Mouse (Mus musculus): ENCODE measurements around the gene Gm1113.

Gene Gm1113

GRCm38 (mm10) chr9:35518169-35518568 is at the start of gene Gm1113:
Gm1113 (minus strand) TSS chr9:35518269.
- no peak for DNase-seq (ENCODE audit: low spot score)

- DNase-seq (ENCODE audit: low spot score): no peak
These were observed 46.6 kb upstream of the Gm1113 start for GRCm38 (mm10) chr9:35564536-35565240.

- DNase-seq (ENCODE audit: low spot score): no peak
These were observed 43.5 kb upstream of the Gm1113 start for GRCm38 (mm10) chr9:35561583-35561982.

GRCm38 (mm10) chr9:35561076-35561475 is 43.0 kb upstream of the Gm1113 start:
- DNase-seq (ENCODE audit: low spot score): no peak

- DNase-seq (ENCODE audit: low spot score): peak; percentile 73
These were observed 41.2 kb upstream of the Gm1113 start for GRCm38 (mm10) chr9:35559009-35559890.

GRCm38 (mm10) chr9:35558257-35559008 is 40.4 kb upstream of the Gm1113 start, which contains the start of the genes Ddx25 and Pus3:
Ddx25 (minus strand) TSS chr9:35558528.
Pus3 (plus strand) TSS chr9:35558595.
- DNase-seq (ENCODE audit: low spot score): no peak

- DNase-seq (ENCODE audit: low spot score): no peak
These were observed 38.5 kb upstream of the Gm1113 start for GRCm38 (mm10) chr9:35556494-35557102.

GRCm38 (mm10) chr9:35548455-35548854 is 30.4 kb upstream of the Gm1113 start:
- DNase-seq (ENCODE audit: low spot score): no peak

GRCm38 (mm10) chr9:35546745-35547144 is 28.7 kb upstream of the Gm1113 start:
- no peak for DNase-seq (ENCODE audit: low spot score)

- no peak for DNase-seq (ENCODE audit: low spot score)
These were observed 27.6 kb upstream of the Gm1113 start for GRCm38 (mm10) chr9:35545704-35546103.

GRCm38 (mm10) chr9:35544666-35545065 is 26.6 kb upstream of the Gm1113 start:
- DNase-seq (ENCODE audit: low spot score): no peak

GRCm38 (mm10) chr9:35543099-35543860 is 25.2 kb upstream of the Gm1113 start:
- DNase-seq (ENCODE audit: low spot score): no peak

GRCm38 (mm10) chr9:35541941-35542340 is 23.9 kb upstream of the Gm1113 start:
- no peak for DNase-seq (ENCODE audit: low spot score)

GRCm38 (mm10) chr9:35541488-35541887 is 23.4 kb upstream of the Gm1113 start:
- peak; percentile 87 for DNase-seq (ENCODE audit: low spot score)

GRCm38 (mm10) chr9:35541024-35541423 is 23.0 kb upstream of the Gm1113 start:
- peak; percentile 14 for DNase-seq (ENCODE audit: low spot score)

- no peak for DNase-seq (ENCODE audit: low spot score)
These were observed 21.1 kb upstream of the Gm1113 start for GRCm38 (mm10) chr9:35539001-35539750.

- DNase-seq (ENCODE audit: low spot score): no peak
These were observed 17.8 kb upstream of the Gm1113 start for GRCm38 (mm10) chr9:35535876-35536275.

GRCm38 (mm10) chr9:35535110-35535509 is 17.0 kb upstream of the Gm1113 start:
- DNase-seq (ENCODE audit: low spot score): peak; percentile 44

- no peak for DNase-seq (ENCODE audit: low spot score)
These were observed 15.2 kb upstream of the Gm1113 start for GRCm38 (mm10) chr9:35533266-35533665.

- DNase-seq (ENCODE audit: low spot score): no peak
These were observed 11.7 kb upstream of the Gm1113 start for GRCm38 (mm10) chr9:35529796-35530195.
